In the genomic region with DNA sequence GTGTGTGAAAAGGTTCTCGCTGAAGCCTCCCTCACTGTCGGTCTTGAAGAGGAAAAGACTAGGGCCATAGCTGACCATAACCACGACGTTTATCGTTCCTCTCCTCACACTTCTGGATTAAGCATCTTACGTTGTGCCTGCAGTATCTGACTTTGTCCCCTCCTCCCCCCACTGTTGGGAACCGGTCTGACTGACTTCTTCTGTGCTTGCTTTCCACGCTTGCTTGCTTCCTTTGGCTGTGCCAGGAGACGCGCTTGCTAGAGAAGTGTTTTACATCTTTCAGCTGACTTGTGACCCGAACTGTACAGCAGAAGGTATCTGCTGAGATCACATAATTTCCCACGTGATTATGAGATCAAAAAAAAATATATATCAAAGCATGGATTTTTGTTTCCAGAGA, we compare ENCODE assay signal across 27 mouse cellular contexts. TPM values are rescaled to one million over a fixed set of nuclear protein-coding genes. Genes with fewer than 3 reads are reported as not detected.
DNase-seq lines count a peak whose midpoint lies in the region; ATAC-seq and TF ChIP-seq lines count a peak whose summit lies in the region.
"Had no signal": no experiment of that assay in that cellular context is flagged by ENCODE, and none has a peak within 500 bp of the region (broad histone marks: within the 10 kb centered on the region; RNA-seq: fewer than 3 reads in every experiment).

No protein-coding gene starts in this region.

- no peak overlapping the region for H3K27ac ChIP-seq in heart, embryonic 10.5 days
- H3K27ac ChIP-seq in kidney, adult 2 months (ENCODE audit: insufficient read depth, low read depth, low read length), result no peak overlapping the region
- peak overlapping the region; percentile 69; the same call in 1 of the 2 replicates for H3K27ac ChIP-seq in kidney, embryonic 16.5 days (ENCODE audit: low read length)
- H3K27ac ChIP-seq in gastrocnemius, adult 2 months, result no peak overlapping the region
- H3K27ac ChIP-seq: embryonic facial prominence, embryonic 15.5 days; forebrain, embryonic 10.5 days; forebrain, embryonic 15.5 days; heart, adult 2 months; hindbrain, embryonic 10.5 days; hindbrain, embryonic 14.5 days had no signal

- 87% methylated on average over 12 of the region's 12 CpGs for WGBS in heart, embryonic 10.5 days
- 34% methylated on average over 12 of the region's 12 CpGs for WGBS in kidney, adult 2 months
- 62% methylated on average over 12 of the region's 12 CpGs for WGBS in kidney, embryonic 16.5 days

- no peak overlapping the region for H3K9ac ChIP-seq in kidney, embryonic 16.5 days (replicated peaks; ENCODE audit: low read length)
- H3K9ac ChIP-seq: embryonic facial prominence, embryonic 15.5 days; forebrain, embryonic 15.5 days; heart, embryonic 12.5 days; hindbrain, embryonic 14.5 days had no signal

- ATAC-seq in kidney, embryonic 16.5 days (ENCODE audit: low FRiP score, low TSS enrichment), result peak; percentile 67; the same call in 1 of the 2 replicates
- ATAC-seq: forebrain, embryonic 15.5 days had no signal

- H3K4me3 ChIP-seq in heart, embryonic 10.5 days, result no peak overlapping the region
- H3K4me3 ChIP-seq in kidney, adult 2 months (ENCODE audit: insufficient read depth, low read depth, low read length), result no peak overlapping the region
- no peak overlapping the region for H3K4me3 ChIP-seq in kidney, embryonic 16.5 days (ENCODE audit: low read length)
- H3K4me3 ChIP-seq in gastrocnemius, adult 2 months, result no peak overlapping the region
- H3K4me3 ChIP-seq: embryonic facial prominence, embryonic 15.5 days; erythroblast, embryonic 14.5 days; forebrain, embryonic 10.5 days; forebrain, embryonic 15.5 days; heart, adult 2 months; heart, embryonic 12.5 days; hindbrain, embryonic 10.5 days had no signal

- H3K9me3 ChIP-seq in heart, embryonic 10.5 days, result no peaks in the 10 kb centered on the region
- no peaks in the 10 kb centered on the region for H3K9me3 ChIP-seq in kidney, embryonic 16.5 days (ENCODE audit: low read length)
- H3K9me3 ChIP-seq: embryonic facial prominence, embryonic 15.5 days; forebrain, embryonic 10.5 days; forebrain, embryonic 15.5 days; heart, embryonic 12.5 days had no signal

- H3K4me2 ChIP-seq in kidney, embryonic 16.5 days (replicated peaks; ENCODE audit: low read depth, low read length), result no peak overlapping the region
- H3K4me2 ChIP-seq: embryonic facial prominence, embryonic 15.5 days; forebrain, embryonic 15.5 days; heart, embryonic 12.5 days; hindbrain, embryonic 14.5 days had no signal

- intact Hi-C loops in gastrocnemius, adult 2 months (cut with DNase I), result no loop called here

- no peaks in the 10 kb centered on the region for H3K4me1 ChIP-seq in heart, embryonic 10.5 days
- H3K4me1 ChIP-seq in kidney, adult 2 months (ENCODE audit: control insufficient read depth, insufficient read depth, low read length), result peaks cover 2% of the 10 kb centered on the region; the same call in 1 of the 2 replicates
- peaks cover 39% of the 10 kb centered on the region for H3K4me1 ChIP-seq in kidney, embryonic 16.5 days (ENCODE audit: insufficient read depth, low read length)
- H3K4me1 ChIP-seq: embryonic facial prominence, embryonic 15.5 days; forebrain, embryonic 10.5 days; forebrain, embryonic 15.5 days; heart, embryonic 12.5 days; hindbrain, embryonic 10.5 days had no signal

- no peaks in the 10 kb centered on the region for H3K27me3 ChIP-seq in heart, embryonic 10.5 days (ENCODE audit: insufficient read depth, poor library complexity, severe bottlenecking)
- no peaks in the 10 kb centered on the region for H3K27me3 ChIP-seq in kidney, adult 2 months (replicated peaks; ENCODE audit: control insufficient read depth, insufficient read depth, low read length)
- H3K27me3 ChIP-seq in kidney, embryonic 16.5 days (ENCODE audit: insufficient read depth, low read length), result no peaks in the 10 kb centered on the region
- H3K27me3 ChIP-seq: embryonic facial prominence, embryonic 15.5 days; forebrain, embryonic 15.5 days; heart, embryonic 12.5 days had no signal

- TF ChIP-seq POLR2A in kidney, adult 2 months (IDR thresholded peaks at IDR 0.05; ENCODE audit: low read depth, low read length), result no peak

- no peak for TF ChIP-seq CTCF in kidney, adult 2 months (conservative IDR thresholded peaks at IDR 0.05; ENCODE audit: insufficient read depth, insufficient read length, low read depth, low read length)
- TF ChIP-seq CTCF in gastrocnemius, adult 2 months (IDR thresholded peaks at IDR 0.05), result no peak

- peaks cover 65% of the 10 kb centered on the region for H3K36me3 ChIP-seq in heart, embryonic 10.5 days
- H3K36me3 ChIP-seq in kidney, adult 2 months (ENCODE audit: control insufficient read depth, insufficient read depth, low read length), result peaks cover 4% of the 10 kb centered on the region; the same call in 1 of the 2 replicates
- H3K36me3 ChIP-seq in kidney, embryonic 16.5 days (ENCODE audit: insufficient read depth, low read length), result peaks cover 53% of the 10 kb centered on the region

- DNase-seq in heart, adult 11 months, result peak; percentile 25
- DNase-seq in heart, embryonic 10.5 days (ENCODE audit: low spot score), result no peak
- peak; percentile 63 for DNase-seq in kidney, adult 2 months
- peak; percentile 48 to 63 for DNase-seq in kidney, postnatal 25 days
- no peak for DNase-seq in Muller cell, postnatal 12 days (ENCODE audit: inconsistent ontology term)
- DNase-seq in embryo, embryonic 10 days (ENCODE audit: low spot score), result no peak
- DNase-seq in gastrocnemius, adult 2 months, result no peak
- DNase-seq: adrenal gland, postnatal 14 days; cerebellum, adult 18-20 months; cerebellum, postnatal 10 days; embryo, embryonic 11 days; gastrocnemius, postnatal 10 days; heart, adult 2 months had no signal

RNA-seq across cellular contexts. Expression of gene Mtnr1a, which starts 57.2 kb away (rescaled TPM):
- polyA plus RNA-seq in heart, embryonic 10.5 days (2016; fragmentation: Nextera tagmentation; extraction: Ambion mirVana), result 0.08 and 0.30 TPM in 2 replicates
- polyA plus RNA-seq in kidney, adult 2 months (2012; rRNA removed), result not detected in 2 replicates
- not detected in 2 replicates for polyA plus RNA-seq in kidney, embryonic 16.5 days (2015; fragmentation: Nextera tagmentation; extraction: Ambion mirVana)
- total RNA-seq in gastrocnemius, adult 2 months (2021), result not detected
- total RNA-seq: adrenal gland, postnatal 14 days; gastrocnemius, postnatal 10 days; gastrocnemius, postnatal 4 days; heart, adult 2 months; heart, postnatal 25 days; MEL had no signal
- polyA plus RNA-seq: C2C12; embryonic facial prominence, embryonic 11.5 days; embryonic facial prominence, embryonic 15.5 days; erythroblast, embryonic 14.5 days; forebrain, embryonic 15.5 days; heart, adult 2 months; heart, embryonic 12.5 days; heart, embryonic 16.5 days had no signal

Comparison
In these comparisons a context has a peak if more than half of its experiments do, and no peak if none do; other contexts are left out.
1. DNase-seq: peak in heart, adult 11 months (single experiment), kidney, adult 2 months (single experiment) and kidney, postnatal 25 days (2 of 2); none in heart, embryonic 10.5 days (single experiment), Muller cell, postnatal 12 days (single experiment), embryo, embryonic 10 days (single experiment) and gastrocnemius, adult 2 months (single experiment).